In the genomic region with DNA sequence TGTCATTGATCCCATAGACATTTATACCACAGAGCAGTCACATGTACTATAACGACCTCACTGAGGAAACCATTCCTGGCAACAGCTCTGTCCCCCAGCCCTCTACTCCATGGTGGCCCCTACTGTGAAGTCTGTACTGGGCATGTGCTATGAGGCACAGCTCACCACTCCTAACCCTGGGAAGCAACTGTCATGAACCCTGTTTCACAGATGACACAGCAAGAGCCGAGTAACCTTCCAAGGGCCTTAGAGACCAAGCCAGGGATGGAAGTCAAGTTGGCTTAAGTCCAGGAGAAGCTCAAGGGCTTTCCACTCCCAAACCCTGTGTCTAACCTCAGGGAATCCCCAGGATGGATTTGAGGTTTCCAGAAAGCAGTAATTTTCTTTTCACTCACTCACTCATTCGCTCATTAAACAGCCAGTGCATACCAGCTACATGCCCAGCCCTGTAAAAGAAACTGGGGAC, we compare ENCODE assay signal across 10 mouse cellular contexts.
DNase-seq lines count a peak whose midpoint lies in the region; ATAC-seq and TF ChIP-seq lines count a peak whose summit lies in the region.
"Had no signal": no experiment of that assay in that cellular context is flagged by ENCODE, and none has a peak within 500 bp of the region (broad histone marks: within the 10 kb centered on the region; RNA-seq: fewer than 3 reads in every experiment).

No protein-coding gene starts in this region.

- TF ChIP-seq EP300 in stomach, postnatal 0 days (optimal IDR thresholded peaks at IDR 0.05): no peak

- no peak for DNase-seq in hindbrain, embryonic 10.5 days (ENCODE audit: low spot score)
- DNase-seq in lung, postnatal 4 days: no peak
- DNase-seq in liver, embryonic 11.5 days (ENCODE audit: low spot score): no peak
- DNase-seq in stomach, postnatal 0 days (ENCODE audit: low spot score): no peak
- DNase-seq: gastrocnemius, adult 2 months; kidney, adult 2 months; thymus, postnatal 4 days had no signal

- no peak overlapping the region for H3K4me2 ChIP-seq in hindbrain, embryonic 13.5 days
- H3K4me2 ChIP-seq in lung, embryonic 16.5 days (ENCODE audit: low read depth, low read length): no peak overlapping the region
- no peak overlapping the region for H3K4me2 ChIP-seq in liver, embryonic 11.5 days
- no peak overlapping the region for H3K4me2 ChIP-seq in stomach, postnatal 0 days (replicated peaks; ENCODE audit: low read depth)
- H3K4me2 ChIP-seq in heart, embryonic 12.5 days: no peak overlapping the region

- H3K4me1 ChIP-seq in hindbrain, embryonic 13.5 days (replicated peaks): peaks cover 15% of the 10 kb centered on the region
- peaks cover 19% of the 10 kb centered on the region for H3K4me1 ChIP-seq in hindbrain, embryonic 10.5 days (replicated peaks)
- H3K4me1 ChIP-seq in lung, embryonic 16.5 days (replicated peaks; ENCODE audit: control insufficient read depth, insufficient read depth, low read length): peaks cover 17% of the 10 kb centered on the region
- no peaks in the 10 kb centered on the region for H3K4me1 ChIP-seq in liver, embryonic 11.5 days (replicated peaks; ENCODE audit: control insufficient read depth, insufficient read depth, low read length)
- no peaks in the 10 kb centered on the region for H3K4me1 ChIP-seq in stomach, postnatal 0 days (replicated peaks; ENCODE audit: control insufficient read depth, insufficient read depth)
- no peaks in the 10 kb centered on the region for H3K4me1 ChIP-seq in heart, embryonic 12.5 days (replicated peaks)

- H3K27ac ChIP-seq in hindbrain, embryonic 13.5 days: no peak overlapping the region
- no peak overlapping the region for H3K27ac ChIP-seq in hindbrain, embryonic 10.5 days
- H3K27ac ChIP-seq in lung, embryonic 16.5 days (ENCODE audit: low read length): no peak overlapping the region
- no peak overlapping the region for H3K27ac ChIP-seq in liver, embryonic 11.5 days (ENCODE audit: low read depth, low read length)
- H3K27ac ChIP-seq in stomach, postnatal 0 days (replicated peaks): no peak overlapping the region
- no peak overlapping the region for H3K27ac ChIP-seq in heart, embryonic 12.5 days (ENCODE audit: poor library complexity, severe bottlenecking)
- H3K27ac ChIP-seq: gastrocnemius, adult 2 months had no signal

- peak; percentile 46; the same call in 1 of the 2 replicates for ATAC-seq in hindbrain, embryonic 13.5 days (ENCODE audit: low FRiP score)
- peak; percentile 71 for ATAC-seq in lung, embryonic 16.5 days (ENCODE audit: low read depth)
- peak; percentile 26; the same call in 1 of the 2 replicates for ATAC-seq in liver, embryonic 11.5 days (replicated peaks; ENCODE audit: low FRiP score)
- ATAC-seq in stomach, postnatal 0 days (ENCODE audit: low FRiP score, low TSS enrichment): peak; percentile 45; the same call in 1 of the 2 replicates
- no peak for ATAC-seq in heart, embryonic 12.5 days (ENCODE audit: insufficient number of reproducible peaks, low FRiP score)

- no peaks in the 10 kb centered on the region for H3K27me3 ChIP-seq in hindbrain, embryonic 13.5 days
- H3K27me3 ChIP-seq in hindbrain, embryonic 10.5 days (ENCODE audit: insufficient read depth, poor library complexity, severe bottlenecking): no peaks in the 10 kb centered on the region
- H3K27me3 ChIP-seq in lung, embryonic 16.5 days (ENCODE audit: control insufficient read depth, insufficient read depth, low read depth, low read length): no peaks in the 10 kb centered on the region
- H3K27me3 ChIP-seq in liver, embryonic 11.5 days (replicated peaks; ENCODE audit: control insufficient read depth, insufficient read depth, low read length): no peaks in the 10 kb centered on the region
- no peaks in the 10 kb centered on the region for H3K27me3 ChIP-seq in stomach, postnatal 0 days (ENCODE audit: control insufficient read depth, insufficient read depth, low read length)
- no peaks in the 10 kb centered on the region for H3K27me3 ChIP-seq in heart, embryonic 12.5 days (replicated peaks)

- no peak for TF ChIP-seq CTCF in stomach, postnatal 0 days (IDR thresholded peaks at IDR 0.05; ENCODE audit: low read depth)

- H3K9ac ChIP-seq in hindbrain, embryonic 13.5 days: no peak overlapping the region
- no peak overlapping the region for H3K9ac ChIP-seq in lung, embryonic 16.5 days (ENCODE audit: low read length)
- no peak overlapping the region for H3K9ac ChIP-seq in liver, embryonic 11.5 days (ENCODE audit: low read depth, low read length)
- H3K9ac ChIP-seq in stomach, postnatal 0 days (ENCODE audit: low read length): no peak overlapping the region
- H3K9ac ChIP-seq in heart, embryonic 12.5 days: no peak overlapping the region

- H3K9me3 ChIP-seq in hindbrain, embryonic 13.5 days: no peaks in the 10 kb centered on the region
- H3K9me3 ChIP-seq in hindbrain, embryonic 10.5 days: no peaks in the 10 kb centered on the region
- H3K9me3 ChIP-seq in lung, embryonic 16.5 days (ENCODE audit: control insufficient read depth, low read length): no peaks in the 10 kb centered on the region
- no peaks in the 10 kb centered on the region for H3K9me3 ChIP-seq in liver, embryonic 11.5 days (ENCODE audit: control insufficient read depth, low read length)
- H3K9me3 ChIP-seq in stomach, postnatal 0 days (ENCODE audit: control insufficient read depth, low read length): no peaks in the 10 kb centered on the region
- H3K9me3 ChIP-seq in heart, embryonic 12.5 days (replicated peaks): no peaks in the 10 kb centered on the region

- H3K36me3 ChIP-seq in hindbrain, embryonic 13.5 days: no peaks in the 10 kb centered on the region
- no peaks in the 10 kb centered on the region for H3K36me3 ChIP-seq in hindbrain, embryonic 10.5 days
- no peaks in the 10 kb centered on the region for H3K36me3 ChIP-seq in lung, embryonic 16.5 days (ENCODE audit: control insufficient read depth, insufficient read depth, low read length)
- no peaks in the 10 kb centered on the region for H3K36me3 ChIP-seq in liver, embryonic 11.5 days (ENCODE audit: control insufficient read depth, insufficient read depth, low read length)
- no peaks in the 10 kb centered on the region for H3K36me3 ChIP-seq in stomach, postnatal 0 days (ENCODE audit: control insufficient read depth, insufficient read depth, low read length)
- no peaks in the 10 kb centered on the region for H3K36me3 ChIP-seq in heart, embryonic 12.5 days

- 55% methylated on average over 3 of the region's 3 CpGs for WGBS in hindbrain, embryonic 13.5 days
- 78% methylated on average over 3 of the region's 3 CpGs for WGBS in hindbrain, embryonic 10.5 days
- 45% methylated on average over 3 of the region's 3 CpGs for WGBS in lung, embryonic 16.5 days
- WGBS in liver, embryonic 11.5 days: 72% methylated on average over 3 of the region's 3 CpGs
- WGBS in stomach, postnatal 0 days: 60% methylated on average over 3 of the region's 3 CpGs
- WGBS in heart, embryonic 12.5 days: 76% methylated on average over 3 of the region's 3 CpGs

- H3K4me3 ChIP-seq in hindbrain, embryonic 13.5 days: no peak overlapping the region
- H3K4me3 ChIP-seq in hindbrain, embryonic 10.5 days: no peak overlapping the region
- no peak overlapping the region for H3K4me3 ChIP-seq in lung, embryonic 16.5 days (ENCODE audit: low read length)
- no peak overlapping the region for H3K4me3 ChIP-seq in liver, embryonic 11.5 days (ENCODE audit: low read depth, low read length)
- no peak overlapping the region for H3K4me3 ChIP-seq in stomach, postnatal 0 days (ENCODE audit: low read depth, low read length)
- no peak overlapping the region for H3K4me3 ChIP-seq in heart, embryonic 12.5 days
- H3K4me3 ChIP-seq: gastrocnemius, adult 2 months had no signal
